Mouse (Mus musculus) left cerebral cortex, postnatal 4 days (tissue): ENCODE data around the gene Ccdc24. TPM values are rescaled to one million over a fixed set of nuclear protein-coding genes. Genes with fewer than 3 reads are reported as not detected.

Experiments
- DNase-seq: peaks from one replicate; pipeline ENCODE4 v3.0.0-alpha.2; 2022
- intact Hi-C: fragments of 180-260 bp; cut with DNase I; formaldehyde crosslinking; loops from one replicate; pipeline ENCODE4 v1.15.1; 2025
- total RNA-seq, 2 experiments: library from RNA; stranded (reverse); gene quantifications; 2 replicates each; pipeline ENCODE4 v1.2.3; 2021

The Ccdc24 gene
- total RNA-seq, 2 experiments from 2014 or later, result 6.0 to 8.2 TPM

DNA sequence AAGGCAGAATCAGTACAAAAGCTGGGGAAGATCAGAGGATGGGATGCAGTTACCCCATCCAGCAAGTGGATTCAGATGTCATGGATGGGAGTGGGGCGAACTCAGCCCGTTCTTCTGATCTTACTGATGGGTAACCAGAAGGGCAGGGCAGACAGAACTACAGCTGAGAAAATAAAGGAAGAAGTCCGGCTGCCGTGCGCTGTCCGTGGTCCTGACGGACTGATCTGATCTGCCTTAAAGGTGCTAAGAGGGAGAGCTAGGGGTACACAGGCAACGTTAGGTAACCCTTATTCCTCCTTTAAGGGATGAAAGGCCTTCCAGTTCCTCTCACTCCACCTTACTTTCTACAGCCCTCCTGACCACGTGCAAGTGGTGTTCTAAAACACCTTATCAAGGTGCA is 21.0 kb upstream of the Ccdc24 start:
- no peak for DNase-seq
- intact Hi-C loops, result no loop called here

DNA sequence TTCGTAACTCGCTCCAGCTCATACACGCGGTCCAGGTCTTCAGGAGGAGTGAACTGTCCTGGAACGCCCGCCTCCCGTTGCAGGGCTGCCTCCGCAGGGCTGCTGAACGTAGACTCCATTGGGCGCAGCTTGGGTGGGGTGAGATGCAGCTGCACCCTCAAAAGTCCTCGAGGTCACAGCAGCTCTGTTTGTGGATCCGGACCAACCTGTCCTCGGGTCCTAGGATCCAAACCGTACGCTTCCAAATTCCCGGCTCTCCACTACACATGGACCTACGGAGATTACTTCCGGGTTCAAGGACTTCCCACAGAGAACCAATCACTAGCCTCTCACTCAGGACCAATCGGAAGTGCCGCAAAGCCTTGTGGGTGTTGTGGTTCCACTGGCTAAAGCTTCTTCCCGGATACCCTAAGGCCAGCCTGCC is 19.4 kb upstream of the Ccdc24 start, which contains the start of gene Dph2:
Gene Dph2 (minus strand): TSS at position 295 of the 424 bp plus-strand sequence.
- peak; percentile 81 for DNase-seq
- intact Hi-C loops, result no loop called here

GRCm38 (mm10) chr4:117890750-117891149 is 18.4 kb upstream of the Ccdc24 start:
- no peak for DNase-seq
- intact Hi-C loops, result no loop called here

GRCm38 (mm10) chr4:117890031-117890430 is 17.7 kb upstream of the Ccdc24 start:
- DNase-seq, result no peak
- intact Hi-C loops, result no loop called here

- intact Hi-C loops, result no loop called here
- no peak for DNase-seq
Measured at GRCm38 (mm10) chr4:117889471-117889870, 17.1 kb upstream of the Ccdc24 start.

DNA sequence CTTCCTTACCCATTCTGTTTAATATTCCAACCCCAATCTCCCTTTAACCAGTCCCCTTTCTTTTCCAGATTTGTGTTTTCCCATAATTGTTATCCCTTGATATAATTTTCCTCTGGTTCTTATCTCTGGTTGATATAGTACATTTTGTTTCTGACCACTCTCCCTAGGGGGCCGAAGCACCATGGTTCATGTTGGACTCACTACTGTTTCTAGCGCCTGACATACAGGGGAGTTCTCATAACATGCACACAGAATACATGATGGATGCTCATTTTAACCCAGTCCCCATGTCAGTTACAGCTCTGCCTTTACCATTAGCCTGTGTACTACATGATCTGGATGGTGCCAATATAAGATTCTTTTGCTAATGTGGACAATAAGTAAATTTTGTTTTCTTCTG is 15.6 kb upstream of the Ccdc24 start:
- intact Hi-C loops, result no loop called here
- no peak for DNase-seq

- peak; percentile 95 for DNase-seq
- intact Hi-C loops, result no loop called here
Measured at GRCm38 (mm10) chr4:117887133-117887532, 14.8 kb upstream of the Ccdc24 start, which contains the start of gene Atp6v0b. TSS of gene Atp6v0b (minus strand) at chr4:117887333.

DNA sequence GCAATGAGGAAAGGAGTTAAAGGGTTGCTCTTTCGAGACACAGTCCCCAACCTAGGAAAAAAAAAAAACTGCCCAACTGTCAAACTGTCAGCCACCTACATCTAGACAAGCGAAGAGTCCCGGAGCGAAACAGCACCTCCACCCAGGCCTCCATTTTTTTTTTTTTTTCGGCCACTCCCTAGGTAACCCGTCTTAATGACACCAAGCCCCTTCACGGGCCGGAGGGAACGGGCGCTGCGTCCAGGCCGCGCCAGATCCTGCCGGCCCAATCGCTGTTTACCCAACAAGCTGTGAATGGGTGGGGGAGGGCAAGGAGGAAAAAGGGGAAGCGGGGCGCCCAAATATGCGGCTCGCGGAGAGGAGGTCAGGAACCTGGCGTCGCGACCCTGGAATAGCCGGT is 14.3 kb upstream of the Ccdc24 start:
- intact Hi-C loops, result no loop called here
- no peak for DNase-seq

DNA sequence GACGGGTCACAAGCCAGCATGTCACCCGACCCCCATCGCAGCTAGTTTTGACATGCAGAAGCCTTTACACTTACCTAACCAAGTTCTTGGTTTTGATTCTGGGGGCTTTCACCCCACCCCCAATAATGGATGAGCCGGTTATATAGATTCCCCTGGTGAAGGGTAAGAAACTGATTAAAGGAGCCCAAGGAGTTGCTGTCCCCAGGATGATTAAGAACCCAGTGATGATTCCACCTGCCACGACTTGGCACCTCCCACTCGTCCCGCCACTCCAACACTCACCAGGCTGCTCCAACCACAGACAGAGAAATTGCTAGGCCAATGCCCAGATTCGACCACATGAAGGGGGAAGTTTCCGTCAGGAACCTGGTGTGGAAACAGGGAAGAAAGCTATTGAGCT is 13.6 kb upstream of the Ccdc24 start:
- no peak for DNase-seq
- intact Hi-C loops, result no loop called here

GRCm38 (mm10) chr4:117885093-117885492 is 12.7 kb upstream of the Ccdc24 start:
- intact Hi-C loops, result no loop called here
- DNase-seq, result no peak

- intact Hi-C loops, result no loop called here
- DNase-seq, result no peak
Measured at GRCm38 (mm10) chr4:117884146-117884545, 11.8 kb upstream of the Ccdc24 start.

- intact Hi-C loops, result no loop called here
- peak; percentile 64 for DNase-seq
Measured at GRCm38 (mm10) chr4:117882701-117883691, 10.6 kb upstream of the Ccdc24 start, which contains the start of gene B4galt2. TSS of gene B4galt2 (minus strand) at chr4:117883487.

DNA sequence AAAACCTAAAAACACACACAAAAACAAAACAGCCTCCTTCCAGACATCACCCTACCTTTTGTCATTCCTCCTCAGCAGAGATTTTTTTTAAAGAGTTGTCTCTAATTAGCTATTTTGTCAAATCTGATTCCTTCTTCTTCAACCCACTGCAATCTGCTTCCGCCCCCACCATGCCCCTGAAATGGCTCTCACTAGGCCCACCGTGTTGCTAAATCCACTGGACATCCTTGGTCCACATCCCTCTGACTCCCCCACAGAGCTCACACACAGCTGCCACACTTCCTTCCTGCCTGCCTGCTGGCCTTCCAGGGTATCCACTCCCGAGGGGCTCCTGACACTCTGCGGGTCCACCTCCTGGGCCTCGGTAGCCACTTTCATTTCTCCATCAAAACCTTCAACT is 6.3 kb upstream of the Ccdc24 start:
- intact Hi-C loops, result no loop called here
- DNase-seq, result no peak

DNA sequence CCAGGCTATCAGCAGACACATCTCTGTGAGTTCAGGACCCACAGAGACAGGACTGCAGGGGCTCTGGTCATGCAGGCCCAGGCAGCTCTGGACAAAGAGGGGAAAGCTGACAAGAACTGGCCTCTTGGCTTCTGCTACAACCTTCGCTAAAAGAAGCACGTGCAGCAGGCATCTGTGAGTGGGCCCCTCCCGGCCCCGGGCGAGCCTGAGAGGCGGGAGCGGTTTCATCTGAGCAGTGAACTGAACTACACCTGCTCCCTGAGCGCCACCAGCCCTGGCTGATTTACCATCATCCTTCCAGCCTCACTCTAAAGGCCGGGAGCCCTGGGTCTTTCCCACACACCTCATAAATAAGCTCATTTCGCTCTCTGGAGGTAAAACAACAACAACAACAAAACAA is 5.9 kb upstream of the Ccdc24 start:
- DNase-seq, result no peak
- intact Hi-C loops, result no loop called here

DNA sequence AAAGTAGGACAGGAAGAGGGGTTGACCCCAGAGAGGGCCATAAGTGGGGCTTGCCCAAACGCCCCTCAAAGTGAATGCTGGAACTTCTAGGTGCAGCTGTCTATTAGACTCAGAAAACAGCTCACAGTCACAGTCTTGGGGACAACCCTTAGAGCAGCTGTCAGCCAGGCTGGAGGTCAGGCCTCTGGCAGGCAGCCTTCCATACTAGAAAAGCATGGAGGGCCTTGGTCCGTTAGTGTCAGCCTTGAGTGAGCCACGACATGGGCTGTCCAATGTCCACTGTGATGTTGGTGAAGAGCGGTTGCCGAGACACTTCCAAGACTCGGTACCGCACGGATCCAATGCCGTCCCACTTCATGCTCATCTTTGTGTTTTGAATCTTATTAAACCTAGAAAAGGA is 1.3 kb upstream of the Ccdc24 start:
- intact Hi-C loops, result no loop called here
- no peak for DNase-seq

DNA sequence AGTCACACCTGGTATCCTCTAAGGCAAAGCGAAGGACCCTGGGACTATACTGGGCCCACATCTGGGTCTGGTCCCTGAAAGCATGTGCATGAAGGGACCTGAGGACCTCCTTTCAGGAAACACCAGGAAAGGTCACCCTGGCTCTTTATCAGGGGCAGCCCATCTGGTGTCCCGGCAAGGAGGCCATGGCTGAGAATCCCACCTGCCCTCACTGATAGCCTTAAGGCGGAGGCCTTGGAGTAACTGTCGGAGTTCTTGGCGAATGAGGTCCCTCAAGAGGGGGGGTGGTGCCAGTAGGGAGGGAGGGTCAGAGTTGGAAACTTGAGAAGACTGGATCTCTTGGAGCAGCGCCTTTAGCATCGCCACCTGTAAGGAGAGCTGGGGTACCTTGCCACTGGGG is 570 bp downstream of the Ccdc24 start:
- DNase-seq, result no peak
- intact Hi-C loops, result no loop called here

GRCm38 (mm10) chr4:117870437-117870836 is 1.9 kb downstream of the Ccdc24 start:
- intact Hi-C loops, result no loop called here
- no peak for DNase-seq

GRCm38 (mm10) chr4:117869317-117869716 is 3.0 kb downstream of the Ccdc24 start:
- intact Hi-C loops, result loop anchor here (5.0 kb wide), 1 partner anchor 37 kb away; the partner anchor contains the start of gene Slc6a9
- no peak for DNase-seq

GRCm38 (mm10) chr4:117867823-117868222 is 4.5 kb downstream of the Ccdc24 start:
- intact Hi-C loops, result loop anchor here (5.0 kb wide), 1 partner anchor 36 kb away; the partner anchor contains the start of gene Slc6a9
- DNase-seq, result peak; percentile 72

GRCm38 (mm10) chr4:117867000-117867399 is 5.4 kb downstream of the Ccdc24 start:
- intact Hi-C loops, result loop anchor here (5.0 kb wide), 1 partner anchor 35 kb away; the partner anchor contains the start of gene Slc6a9
- no peak for DNase-seq

- DNase-seq, result peak; percentile 73
Measured at GRCm38 (mm10) chr4:117866083-117866482, 6.3 kb downstream of the Ccdc24 start.

GRCm38 (mm10) chr4:117862823-117863222 is 9.5 kb downstream of the Ccdc24 start:
- intact Hi-C loops, result no loop called here

More at GRCm38 (mm10) chr4:117866083-117866482, 6.3 kb downstream of the Ccdc24 start:
- intact Hi-C loops, result loop anchor here (5.0 kb wide), 1 partner anchor 34 kb away; the partner anchor contains the start of gene Slc6a9

More at GRCm38 (mm10) chr4:117862823-117863222, 9.5 kb downstream of the Ccdc24 start:
- DNase-seq, result peak; percentile 61
